Mouse (Mus musculus) lung, adult 2 months (tissue): ENCODE data around the gene Tmem60.

Experiments
- CTCF ChIP-seq: fragments of 200-500 bp; IDR thresholded peaks from 2 replicates; pipeline ENCODE4 v1.5.1; 2011; ENCODE audit warnings: mild to moderate bottlenecking, low read length, control low read depth; ENCODE audit not compliant: insufficient read depth
- POLR2A ChIP-seq: fragments of 200-500 bp; IDR thresholded peaks from 2 replicates; pipeline ENCODE4 v1.6.1; 2011; ENCODE audit warnings: low read depth, mild to moderate bottlenecking, control low read depth, low read length, borderline replicate concordance; ENCODE audit errors: extremely low read depth

- no peak for TF ChIP-seq CTCF
- no peak for TF ChIP-seq POLR2A
Observed at GRCm38 (mm10) chr5:20884036-20884620, 2.1 kb downstream of the Tmem60 start.
